Comparison of ENCODE assay signal across 27 mouse cellular contexts in the genomic region with DNA sequence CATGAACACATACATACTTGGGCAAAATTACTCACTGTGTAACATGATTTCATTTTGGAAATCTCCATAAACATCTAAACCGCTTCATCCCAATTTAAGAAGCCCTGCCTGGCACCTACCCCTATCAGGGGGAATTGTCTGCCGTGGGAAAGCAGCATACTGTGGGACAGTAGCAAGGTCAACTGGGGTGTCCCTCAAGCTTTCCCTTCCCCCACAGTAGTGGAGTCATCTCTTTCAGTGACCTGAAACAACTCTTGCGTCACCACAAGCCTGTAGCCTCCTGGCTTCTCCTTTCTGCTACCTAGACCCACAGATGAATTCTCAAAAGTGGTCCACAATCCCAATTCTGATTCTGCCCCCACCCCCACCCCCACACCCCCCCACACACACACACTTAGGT.
DNase-seq lines count a peak whose midpoint lies in the region; ATAC-seq and TF ChIP-seq lines count a peak whose summit lies in the region.
"Had no signal": no experiment of that assay in that cellular context is flagged by ENCODE, and none has a peak within 500 bp of the region (broad histone marks: within the 10 kb centered on the region; RNA-seq: fewer than 3 reads in every experiment).

No protein-coding gene starts in this region.

- no peak for TF ChIP-seq EP300 in CH12.LX (IDR thresholded peaks at IDR 0.05; ENCODE audit: low read length)

- H3K9ac ChIP-seq in CH12.LX (ENCODE audit: insufficient read depth, low read depth), result no peak overlapping the region
- H3K9ac ChIP-seq: embryonic facial prominence, embryonic 12.5 days; embryonic facial prominence, embryonic 15.5 days; forebrain, postnatal 0 days; heart, embryonic 13.5 days; hindbrain, embryonic 12.5 days; intestine, embryonic 15.5 days had no signal

- H3K9me3 ChIP-seq in CH12.LX (replicated peaks; ENCODE audit: low read length), result no peaks in the 10 kb centered on the region
- H3K9me3 ChIP-seq: embryonic facial prominence, embryonic 12.5 days; embryonic facial prominence, embryonic 15.5 days; heart, embryonic 10.5 days; heart, embryonic 13.5 days; hindbrain, embryonic 12.5 days; intestine, embryonic 15.5 days had no signal

- H3K79me2 ChIP-seq in CH12.LX (replicated peaks; ENCODE audit: control insufficient read depth, extremely low read depth, insufficient read depth, poor library complexity, severe bottlenecking), result peaks cover 12% of the 10 kb centered on the region; the same call in 1 of the 2 replicates

- DNase-seq in adrenal gland, postnatal 10 days, result peak; percentile 11
- no peak for DNase-seq in adrenal gland, postnatal 4 days (ENCODE audit: low spot score in 2 of 2)
- no peak for DNase-seq in kidney, adult 2 months
- DNase-seq in kidney, postnatal 10 days, result no peak
- no peak for DNase-seq in CH12.LX (ENCODE audit: extremely low read depth)
- no peak for DNase-seq in thymus, adult 18-20 months
- DNase-seq: cerebellum, adult 11 months; cerebellum, adult 2 months; cerebellum, adult 9-11 months; cerebellum, postnatal 25 days; forebrain, postnatal 0 days; gastrocnemius, adult 2 months; gastrocnemius, postnatal 14 days; heart, adult 2 months; kidney, adult 18-20 months had no signal

- H3K4me1 ChIP-seq in kidney, adult 2 months (ENCODE audit: control insufficient read depth, insufficient read depth, low read length), result no peaks in the 10 kb centered on the region
- H3K4me1 ChIP-seq in CH12.LX (ENCODE audit: control insufficient read depth in 1 of 2, insufficient read depth in 2 of 2), result peaks cover 6 to 27% of the 10 kb centered on the region in 2 experiments
- H3K4me1 ChIP-seq: embryonic facial prominence, embryonic 12.5 days; embryonic facial prominence, embryonic 15.5 days; heart, embryonic 10.5 days; heart, embryonic 13.5 days; hindbrain, embryonic 12.5 days; intestine, embryonic 15.5 days had no signal

- no peaks in the 10 kb centered on the region for H3K36me3 ChIP-seq in kidney, adult 2 months (ENCODE audit: control insufficient read depth, insufficient read depth, low read length)
- no peaks in the 10 kb centered on the region for H3K36me3 ChIP-seq in CH12.LX (replicated peaks in 1 of 2; ENCODE audit: control insufficient read depth in 1 of 2, insufficient read depth in 1 of 2, low read length in 1 of 2)
- H3K36me3 ChIP-seq: embryonic facial prominence, embryonic 12.5 days; embryonic facial prominence, embryonic 15.5 days; heart, embryonic 10.5 days; heart, embryonic 13.5 days; hindbrain, embryonic 12.5 days; intestine, embryonic 15.5 days had no signal

- no peak overlapping the region for H3K4me2 ChIP-seq in CH12.LX (ENCODE audit: insufficient read depth, low read depth, poor library complexity, severe bottlenecking)
- H3K4me2 ChIP-seq: embryonic facial prominence, embryonic 12.5 days; embryonic facial prominence, embryonic 15.5 days; heart, embryonic 13.5 days; hindbrain, embryonic 12.5 days; intestine, embryonic 15.5 days had no signal

- TF ChIP-seq RAD21 in CH12.LX (IDR thresholded peaks at IDR 0.05; ENCODE audit: low read depth, low read length), result no peak

- peak overlapping the region; percentile 60; the same call in 1 of the 2 replicates for H3K27ac ChIP-seq in kidney, adult 2 months (ENCODE audit: insufficient read depth, low read depth, low read length)
- no peak overlapping the region for H3K27ac ChIP-seq in CH12.LX (ENCODE audit: insufficient read depth, low read depth)
- H3K27ac ChIP-seq: embryonic facial prominence, embryonic 12.5 days; embryonic facial prominence, embryonic 15.5 days; gastrocnemius, adult 2 months; heart, adult 2 months; heart, embryonic 10.5 days; heart, embryonic 13.5 days; hindbrain, embryonic 12.5 days; intestine, embryonic 15.5 days had no signal

- 83% methylated on average over 3 of the region's 3 CpGs for WGBS in kidney, adult 2 months

- H3K27me3 ChIP-seq in kidney, adult 2 months (replicated peaks; ENCODE audit: control insufficient read depth, insufficient read depth, low read length), result no peaks in the 10 kb centered on the region
- no peaks in the 10 kb centered on the region for H3K27me3 ChIP-seq in CH12.LX (replicated peaks)
- H3K27me3 ChIP-seq: embryonic facial prominence, embryonic 12.5 days; embryonic facial prominence, embryonic 15.5 days; heart, embryonic 13.5 days; hindbrain, embryonic 12.5 days; intestine, embryonic 15.5 days; Patski had no signal

- H3K4me3 ChIP-seq in kidney, adult 2 months (ENCODE audit: insufficient read depth, low read depth, low read length), result no peak overlapping the region
- H3K4me3 ChIP-seq in CH12.LX (replicated peaks in 1 of 3; ENCODE audit: low read depth in 2 of 3, low read length in 2 of 3, poor library complexity in 1 of 3), result no peak overlapping the region
- H3K4me3 ChIP-seq: embryonic facial prominence, embryonic 12.5 days; embryonic facial prominence, embryonic 15.5 days; gastrocnemius, adult 2 months; heart, adult 2 months; heart, embryonic 10.5 days; heart, embryonic 13.5 days; hindbrain, embryonic 12.5 days; intestine, embryonic 15.5 days had no signal

- TF ChIP-seq CTCF in kidney, adult 2 months (conservative IDR thresholded peaks at IDR 0.05; ENCODE audit: insufficient read depth, insufficient read length, low read depth, low read length), result no peak
- TF ChIP-seq CTCF in CH12.LX (conservative IDR thresholded peaks at IDR 0.05 in 1 of 2, IDR thresholded peaks at IDR 0.05 in 1 of 2; ENCODE audit: low read depth in 2 of 2, low read length in 2 of 2), result no peak

- dilution Hi-C loops in CH12.LX (cut with MboI; ENCODE audit: extremely low pct_ligation_motif_present, extremely low pct_unique_long_range_greater_than_20kb, low sequenced_read_pairs), result no loop called here

- no peak for TF ChIP-seq POLR2A in kidney, adult 2 months (IDR thresholded peaks at IDR 0.05; ENCODE audit: low read depth, low read length)
- no peak for TF ChIP-seq POLR2A in CH12.LX (IDR thresholded peaks at IDR 0.05; ENCODE audit: low read depth, low read length)

- peak; percentile 69 for ATAC-seq in megakaryocyte, adult 5-6 weeks (ENCODE audit: poor library complexity, severe bottlenecking)
- no peak for ATAC-seq in activated CD4-positive, CD25-positive, alpha-beta regulatory T cell, adult 4 months
- ATAC-seq: CD4-positive, CD25-positive, alpha-beta regulatory T cell, adult 4 months; forebrain, embryonic 14.5 days; forebrain, postnatal 0 days; hindbrain, embryonic 16.5 days; Patski had no signal

- in situ Hi-C loops in CH12.LX (cut with MboI; ENCODE audit: low pct_ligation_motif_present, low pct_unique_long_range_greater_than_20kb, low sequenced_read_pairs), result no loop called here

TF ChIP-seq in CH12.LX, 34 proteins besides CTCF, POLR2A, EP300 and RAD21:
- no peak for TF ChIP-seq JUND (conservative IDR thresholded peaks at IDR 0.05; ENCODE audit: low read depth, low read length)
- TF ChIP-seq IRF4 (IDR thresholded peaks at IDR 0.05; ENCODE audit: low read depth, low read length), result peak; percentile 24; the same call in 1 of the 2 replicates
- no peak for TF ChIP-seq ZKSCAN1 (IDR thresholded peaks at IDR 0.05; ENCODE audit: borderline replicate concordance, low read depth, low read length)
- peak; percentile 66; the same call in 1 of the 2 replicates for TF ChIP-seq CHD2 (IDR thresholded peaks at IDR 0.05; ENCODE audit: low read length)
